Mouse (Mus musculus): ENCODE measurements around the gene Rnls. TPM values are rescaled to one million over a fixed set of nuclear protein-coding genes. Genes with fewer than 3 reads are reported as not detected.

Rnls gene
- polyA plus RNA-seq, 1 experiment from 2014 or later, result 3.1 TPM

GRCm38 (mm10) chr19:33252226-33252625 lies 139.9 kb downstream of the Rnls start:
- no peak for ATAC-seq
- Histone ChIP-seq H3K27me3 (ENCODE audit: insufficient read depth, low read length) (no peaks in the 10 kb centered on the region), H3K4me1 (ENCODE audit: insufficient read depth) (no peaks in the 10 kb centered on the region), H3K27ac (ENCODE audit: low read depth) (no peak overlapping the region), H3K9me3 (ENCODE audit: low read length) (no peaks in the 10 kb centered on the region), H3K36me3 (replicated peaks; ENCODE audit: insufficient read depth, low read length) (no peaks in the 10 kb centered on the region), H3K4me3 (ENCODE audit: low read depth, low read length) (no peak overlapping the region), H3K9ac (replicated peaks) (no peak overlapping the region), H3K4me2 (ENCODE audit: low read depth, low read length) (no peak overlapping the region)
- no peak for TF ChIP-seq EP300 (IDR thresholded peaks at IDR 0.05; ENCODE audit: low read depth)
- TF ChIP-seq CTCF (IDR thresholded peaks at IDR 0.05; ENCODE audit: low read depth), result no peak
- 82% methylated on average over 5 of the region's 5 CpGs for WGBS (ENCODE audit: insufficient replicate concordance)
- no peak for DNase-seq

GRCm38 (mm10) chr19:33244196-33244595 lies 147.9 kb downstream of the Rnls start:
- no peak for DNase-seq
- no peak for ATAC-seq
- no peaks in the 10 kb centered on the region for H3K27me3 ChIP-seq (ENCODE audit: insufficient read depth, low read length)
- H3K27ac ChIP-seq (ENCODE audit: low read depth), result no peak overlapping the region
- no peaks in the 10 kb centered on the region for H3K4me1 ChIP-seq (ENCODE audit: insufficient read depth)
- 65% methylated on average over 2 of the region's 2 CpGs for WGBS (ENCODE audit: insufficient replicate concordance)
- no peak overlapping the region for H3K4me3 ChIP-seq (ENCODE audit: low read depth, low read length)
- no peaks in the 10 kb centered on the region for H3K9me3 ChIP-seq (ENCODE audit: low read length)
- TF ChIP-seq CTCF (IDR thresholded peaks at IDR 0.05; ENCODE audit: low read depth), result no peak
- no peak overlapping the region for H3K9ac ChIP-seq (replicated peaks)
- H3K4me2 ChIP-seq (ENCODE audit: low read depth, low read length), result no peak overlapping the region
- no peaks in the 10 kb centered on the region for H3K36me3 ChIP-seq (replicated peaks; ENCODE audit: insufficient read depth, low read length)

DNA sequence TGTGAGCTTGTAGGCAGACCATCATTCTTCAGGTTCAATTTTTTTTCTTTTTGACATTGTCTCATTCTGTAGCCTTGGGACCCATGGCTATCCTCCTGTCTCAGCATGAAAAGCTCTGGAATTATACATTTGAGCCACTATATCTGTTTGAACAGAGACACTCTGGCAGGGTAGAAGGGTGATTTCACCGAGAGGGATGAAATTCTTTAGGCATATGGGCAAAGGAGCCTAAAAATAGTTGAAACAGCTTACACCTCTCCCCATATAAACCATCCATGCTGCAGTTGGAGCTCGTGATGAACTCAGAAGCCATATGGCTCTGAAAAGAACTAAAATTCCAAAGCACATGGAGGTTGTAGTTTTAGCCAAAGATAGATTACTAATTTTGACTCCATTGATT lies 151.7 kb downstream of the Rnls start:
- no peak for ATAC-seq
- Histone ChIP-seq H3K9ac (replicated peaks) (no peak overlapping the region), H3K36me3 (replicated peaks; ENCODE audit: insufficient read depth, low read length) (no peaks in the 10 kb centered on the region), H3K4me1 (ENCODE audit: insufficient read depth) (no peaks in the 10 kb centered on the region), H3K27me3 (ENCODE audit: insufficient read depth, low read length) (no peaks in the 10 kb centered on the region), H3K27ac (ENCODE audit: low read depth) (no peak overlapping the region), H3K4me2 (ENCODE audit: low read depth, low read length) (no peak overlapping the region), H3K9me3 (ENCODE audit: low read length) (no peaks in the 10 kb centered on the region), H3K4me3 (ENCODE audit: low read depth, low read length) (no peak overlapping the region)
- no peak for DNase-seq
- 72% methylated on average over 2 of the region's 2 CpGs for WGBS (ENCODE audit: insufficient replicate concordance)
- no peak for TF ChIP-seq EP300 (IDR thresholded peaks at IDR 0.05; ENCODE audit: low read depth)
- TF ChIP-seq CTCF (IDR thresholded peaks at IDR 0.05; ENCODE audit: low read depth), result no peak

GRCm38 (mm10) chr19:33232902-33233301 lies 159.2 kb downstream of the Rnls start:
- ATAC-seq, result no peak
- Histone ChIP-seq H3K4me3 (ENCODE audit: low read depth, low read length) (no peak overlapping the region), H3K4me2 (ENCODE audit: low read depth, low read length) (no peak overlapping the region), H3K4me1 (ENCODE audit: insufficient read depth) (no peaks in the 10 kb centered on the region), H3K27ac (ENCODE audit: low read depth) (no peak overlapping the region), H3K9ac (replicated peaks) (no peak overlapping the region), H3K9me3 (ENCODE audit: low read length) (no peaks in the 10 kb centered on the region), H3K27me3 (ENCODE audit: insufficient read depth, low read length) (no peaks in the 10 kb centered on the region), H3K36me3 (replicated peaks; ENCODE audit: insufficient read depth, low read length) (no peaks in the 10 kb centered on the region)
- 78% methylated on average over 3 of the region's 3 CpGs for WGBS (ENCODE audit: insufficient replicate concordance)
- TF ChIP-seq CTCF (IDR thresholded peaks at IDR 0.05; ENCODE audit: low read depth) (no peak), EP300 (IDR thresholded peaks at IDR 0.05; ENCODE audit: low read depth) (no peak)
- no peak for DNase-seq

GRCm38 (mm10) chr19:33231303-33231702 lies 160.8 kb downstream of the Rnls start:
- no peak for ATAC-seq
- Histone ChIP-seq H3K27me3 (ENCODE audit: insufficient read depth, low read length) (no peaks in the 10 kb centered on the region), H3K9ac (replicated peaks) (no peak overlapping the region), H3K27ac (ENCODE audit: low read depth) (no peak overlapping the region), H3K36me3 (replicated peaks; ENCODE audit: insufficient read depth, low read length) (no peaks in the 10 kb centered on the region), H3K4me1 (ENCODE audit: insufficient read depth) (no peaks in the 10 kb centered on the region), H3K4me3 (ENCODE audit: low read depth, low read length) (no peak overlapping the region), H3K4me2 (ENCODE audit: low read depth, low read length) (no peak overlapping the region), H3K9me3 (ENCODE audit: low read length) (no peaks in the 10 kb centered on the region)
- WGBS (ENCODE audit: insufficient replicate concordance), result 34% methylated on average over 6 of the region's 6 CpGs
- DNase-seq, result no peak
- TF ChIP-seq CTCF (IDR thresholded peaks at IDR 0.05; ENCODE audit: low read depth), result no peak
- no peak for TF ChIP-seq EP300 (IDR thresholded peaks at IDR 0.05; ENCODE audit: low read depth)

DNA sequence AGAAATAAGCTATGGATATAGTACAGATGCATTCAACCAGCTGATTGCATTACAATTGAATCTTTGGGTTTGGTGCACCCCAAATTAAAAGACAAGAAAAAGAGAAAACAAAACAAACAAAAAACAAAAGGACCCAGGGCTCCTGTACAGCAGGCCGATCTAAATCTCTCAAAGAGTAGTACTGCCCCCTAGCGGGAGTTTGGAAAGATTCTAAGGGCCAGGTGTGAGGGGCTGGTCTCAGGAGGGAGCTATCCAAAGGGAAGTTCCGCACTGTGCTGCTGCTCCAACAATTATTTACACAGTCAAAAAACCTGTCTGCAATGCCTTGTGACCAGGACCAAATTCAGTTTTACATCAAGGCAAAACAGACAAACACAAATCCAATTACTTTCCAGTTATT lies 165.1 kb downstream of the Rnls start:
- H3K36me3 ChIP-seq (replicated peaks; ENCODE audit: insufficient read depth, low read length), result no peaks in the 10 kb centered on the region
- no peak overlapping the region for H3K27ac ChIP-seq (ENCODE audit: low read depth)
- 3% methylated on average over 3 of the region's 3 CpGs for WGBS (ENCODE audit: insufficient replicate concordance)
- no peak overlapping the region for H3K4me2 ChIP-seq (ENCODE audit: low read depth, low read length)
- H3K9me3 ChIP-seq (ENCODE audit: low read length), result no peaks in the 10 kb centered on the region
- ATAC-seq (peak; percentile 70), DNase-seq (peak; percentile 61)
- H3K27me3 ChIP-seq (ENCODE audit: insufficient read depth, low read length), result no peaks in the 10 kb centered on the region
- no peak overlapping the region for H3K4me3 ChIP-seq (ENCODE audit: low read depth, low read length)
- peaks cover 12% of the 10 kb centered on the region for H3K4me1 ChIP-seq (ENCODE audit: insufficient read depth)
- peak; percentile 81 for TF ChIP-seq CTCF (IDR thresholded peaks at IDR 0.05; ENCODE audit: low read depth)
- no peak for TF ChIP-seq EP300 (IDR thresholded peaks at IDR 0.05; ENCODE audit: low read depth)
- no peak overlapping the region for H3K9ac ChIP-seq (replicated peaks)
